Mouse (Mus musculus) spleen, adult 2 months (tissue): ENCODE results near the gene Bap1. TPM values are rescaled to one million over a fixed set of nuclear protein-coding genes. Genes with fewer than 3 reads are reported as not detected.
A peak's percentile ranks its signal among the peaks of the same experiment; 100 is the strongest.

ENCODE experiments used
- DNase-seq, 2 experiments: peaks; one replicate each; pipeline versions ENCODE4 v3.0.0 to v3.0.0-alpha.2; 2012 to 2021; ENCODE audit warnings: low spot score in 2 of 2, low read depth in 1 of 2
- H3K27ac ChIP-seq: fragments of 200-500 bp; 2 replicates; pipeline ENCODE4 v1.5.1; 2012; ENCODE audit warnings: low read length, inconsistent platforms; ENCODE audit not compliant: insufficient read depth
- H3K27me3 ChIP-seq: fragments of 200-500 bp; 2 replicates; pipeline ENCODE4 v1.6.1; 2012; ENCODE audit warnings: mild to moderate bottlenecking, moderate library complexity, low read length, inconsistent platforms; ENCODE audit not compliant: control insufficient read depth, insufficient read depth
- H3K36me3 ChIP-seq: fragments of 200-500 bp; 2 replicates; pipeline ENCODE4 v1.6.1; 2012; ENCODE audit warnings: mild to moderate bottlenecking, low read length, inconsistent platforms; ENCODE audit not compliant: control insufficient read depth, insufficient read depth
- H3K4me1 ChIP-seq: fragments of 200-500 bp; 2 replicates; pipeline ENCODE4 v1.6.1; 2011; ENCODE audit warnings: inconsistent platforms; ENCODE audit not compliant: control insufficient read depth, insufficient read depth, insufficient read length
- H3K4me3 ChIP-seq: fragments of 200-500 bp; 2 replicates; pipeline ENCODE4 v1.5.1; 2011; ENCODE audit warnings: mild to moderate bottlenecking, inconsistent platforms; ENCODE audit not compliant: insufficient read depth, insufficient read length; ENCODE audit errors: extremely low read depth
- CTCF ChIP-seq: fragments of 200-500 bp; IDR thresholded peaks from 2 replicates; pipeline ENCODE4 v1.5.1; 2011; ENCODE audit warnings: mild to moderate bottlenecking, inconsistent platforms; ENCODE audit not compliant: insufficient read depth, insufficient read length, insufficient replicate concordance; ENCODE audit errors: extremely low read depth
- POLR2A ChIP-seq: fragments of 200-500 bp; IDR thresholded peaks from 2 replicates; pipeline ENCODE4 v1.6.1; 2011; ENCODE audit warnings: low read depth, low read length, inconsistent platforms
- WGBS: fragments of 180-500 bp; shearing (Covaris S2); methylation state at CpG from one replicate; pipeline ENCODE4 v1.1.7; 2018; 5-methylcytosine and 5-hydroxymethylcytosine counted together
- polyA plus RNA-seq: library from polyadenylated mRNA; depleted of rRNA; stranded (reverse); fragments of >200 nt; gene quantifications from 2 replicates; pipeline ENCODE4 v1.2.3, GENCODE M21; 2012; rRNA removed

Bap1 gene
- polyA plus RNA-seq, 1 experiment = 31.8 TPM

DNA sequence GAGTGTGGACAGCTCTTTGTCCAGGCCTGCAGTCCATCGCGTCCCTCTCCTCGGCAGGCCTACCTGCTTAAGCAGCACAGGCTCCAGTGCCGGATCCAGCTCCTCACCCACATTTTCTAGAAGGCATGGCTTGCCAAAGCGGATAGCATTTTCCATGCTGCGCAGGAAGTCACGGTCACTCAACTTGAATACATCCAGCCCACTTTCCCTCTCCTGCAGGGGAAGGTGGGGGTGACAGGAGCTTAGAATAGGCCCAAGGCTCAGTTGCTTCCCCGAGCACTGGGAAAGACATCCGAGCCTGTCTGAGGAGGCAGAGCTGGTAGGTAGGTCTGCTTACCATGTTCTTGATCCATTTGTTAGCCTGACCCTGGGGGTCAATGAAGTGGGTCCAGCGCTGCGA is 16.4 kb downstream of the Bap1 start:
- H3K36me3 ChIP-seq = no peaks in the 10 kb centered on the region
- no peak for TF ChIP-seq CTCF
- H3K4me1 ChIP-seq = no peaks in the 10 kb centered on the region
- H3K27ac ChIP-seq = no peak overlapping the region
- WGBS = 94% methylated on average over 11 of the region's 11 CpGs
- no peaks in the 10 kb centered on the region for H3K27me3 ChIP-seq
- no peak overlapping the region for H3K4me3 ChIP-seq
- DNase-seq = no peak

DNA sequence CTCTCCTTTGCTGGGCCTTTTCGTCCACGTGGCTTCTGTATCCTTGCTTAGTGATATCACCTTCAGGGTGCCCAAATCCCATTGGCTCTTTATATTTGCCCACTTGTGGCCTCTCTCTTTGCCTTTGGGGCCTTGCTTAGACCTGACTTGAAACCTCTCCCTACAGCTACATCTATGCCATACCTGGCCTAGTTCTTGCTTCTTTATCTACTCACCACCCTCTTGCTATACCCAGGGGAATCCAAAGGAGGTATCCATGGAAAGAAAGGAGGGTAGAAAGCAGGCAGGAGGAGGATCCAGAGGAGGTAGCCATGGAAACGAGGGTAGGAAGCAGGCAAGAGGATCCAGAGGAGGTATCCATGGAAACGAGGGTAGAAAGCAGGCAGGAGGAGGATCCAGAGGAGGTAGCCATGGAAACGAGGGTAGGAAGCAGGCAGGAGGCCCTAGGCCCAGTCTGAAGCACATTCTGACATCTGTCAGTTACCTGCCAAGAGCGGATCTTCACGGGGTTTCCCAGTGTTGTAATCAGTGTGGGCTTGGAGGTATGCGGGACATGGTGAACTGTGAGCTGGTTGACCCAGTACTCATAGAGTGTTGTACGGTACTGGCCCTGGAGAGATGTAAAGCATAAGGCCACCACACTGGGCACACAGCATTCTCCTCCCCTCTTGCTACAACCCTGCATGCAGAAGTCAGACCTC is 17.2 kb downstream of the Bap1 start:
- no peaks in the 10 kb centered on the region for H3K4me1 ChIP-seq
- no peak overlapping the region for H3K27ac ChIP-seq
- no peaks in the 10 kb centered on the region for H3K27me3 ChIP-seq
- 83% methylated on average over 9 of the region's 9 CpGs for WGBS
- no peak for DNase-seq
- H3K4me3 ChIP-seq = no peak overlapping the region
- TF ChIP-seq CTCF = no peak
- no peak for TF ChIP-seq POLR2A
- H3K36me3 ChIP-seq = no peaks in the 10 kb centered on the region

DNA sequence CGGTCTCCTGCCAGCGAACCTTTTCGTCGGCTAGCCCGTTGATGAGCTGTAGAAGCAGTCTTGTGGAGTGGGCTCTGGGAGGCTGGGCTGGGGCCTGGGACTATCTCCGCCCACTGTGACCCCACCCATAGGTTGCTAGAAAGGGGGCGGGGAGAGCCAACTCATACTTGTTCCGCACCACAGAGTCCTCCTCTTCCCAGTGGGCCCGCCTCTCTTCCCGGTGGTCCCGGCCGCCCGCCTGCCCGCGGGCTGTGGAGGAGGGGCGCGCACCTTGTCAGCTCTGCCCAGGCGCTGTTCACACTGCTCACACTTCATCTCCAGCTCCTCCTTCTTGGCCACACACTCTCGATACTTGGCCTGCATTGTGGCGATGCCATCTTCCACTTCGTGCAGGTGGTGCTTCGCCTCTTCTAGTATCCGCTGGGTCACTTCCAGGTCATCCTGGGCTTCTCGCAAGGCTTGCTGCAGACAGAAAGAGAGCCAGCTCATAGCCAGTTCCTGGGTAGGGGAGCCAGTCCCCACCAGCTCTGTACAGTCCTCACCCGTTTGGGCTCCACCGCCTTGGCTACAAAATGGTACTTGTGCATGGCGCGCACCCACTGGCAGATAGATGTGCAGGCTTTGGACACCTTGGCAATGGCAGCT is 18.3 kb downstream of the Bap1 start:
- TF ChIP-seq POLR2A = no peak
- no peak for TF ChIP-seq CTCF
- no peak for DNase-seq
- Histone ChIP-seq H3K4me3 (no peak overlapping the region), H3K27me3 (no peaks in the 10 kb centered on the region), H3K4me1 (no peaks in the 10 kb centered on the region), H3K36me3 (no peaks in the 10 kb centered on the region), H3K27ac (no peak overlapping the region)
- WGBS = 32% methylated on average over 28 of the region's 28 CpGs

- Histone ChIP-seq H3K27ac (no peak overlapping the region), H3K36me3 (no peaks in the 10 kb centered on the region), H3K27me3 (no peaks in the 10 kb centered on the region), H3K4me1 (no peaks in the 10 kb centered on the region), H3K4me3 (no peak overlapping the region)
- WGBS = 88% methylated on average over 6 of the region's 6 CpGs
- no peak for DNase-seq
- TF ChIP-seq POLR2A (no peak), CTCF (no peak)
Measured at GRCm38 (mm10) chr14:31271121-31271520, 19.9 kb downstream of the Bap1 start.

DNA sequence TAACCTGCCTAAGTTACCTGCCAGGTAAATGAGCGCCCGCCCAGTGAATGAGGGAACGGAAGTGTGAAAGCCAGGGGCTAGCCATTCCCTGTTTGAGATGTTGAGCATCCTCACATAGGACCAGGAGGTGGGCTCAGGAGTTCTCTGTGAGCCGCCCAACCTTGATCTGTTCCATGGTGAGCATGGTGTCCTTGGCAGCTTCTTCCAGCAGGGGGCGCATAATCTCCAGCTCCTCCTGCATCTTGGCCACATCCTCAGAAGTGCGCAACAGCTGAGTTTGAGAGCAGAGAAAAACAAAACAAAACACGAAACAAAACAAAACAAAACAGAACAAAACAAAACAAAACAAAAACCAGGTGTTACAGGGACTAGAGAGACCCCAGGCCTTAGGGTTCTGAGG is 20.9 kb downstream of the Bap1 start:
- 25% methylated on average over 7 of the region's 7 CpGs for WGBS

DNA sequence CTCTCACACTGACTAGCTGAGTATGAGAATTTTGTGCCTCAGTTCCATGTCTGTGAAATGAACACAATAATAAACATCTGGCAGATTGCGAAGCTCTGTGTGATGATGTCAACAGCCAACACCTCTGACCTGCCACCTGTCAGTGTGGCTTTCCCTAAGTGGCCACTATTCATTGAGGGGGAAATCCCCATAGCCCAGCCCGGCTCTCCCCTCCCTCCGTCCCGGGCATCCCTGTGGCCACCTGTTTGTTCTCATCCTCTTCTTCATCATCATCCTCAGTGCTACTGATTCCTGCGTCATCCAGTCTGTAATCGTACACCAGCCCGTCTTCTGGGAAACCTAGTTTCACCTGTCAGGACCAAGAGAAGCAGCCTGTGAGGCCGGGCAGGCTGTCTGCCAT is 34.5 kb downstream of the Bap1 start:
- WGBS = 86% methylated on average over 8 of the region's 8 CpGs
- TF ChIP-seq POLR2A (no peak), CTCF (no peak)
- H3K4me1 ChIP-seq = no peaks in the 10 kb centered on the region
- no peak overlapping the region for H3K4me3 ChIP-seq
- H3K27ac ChIP-seq = no peak overlapping the region
- DNase-seq = no peak
- H3K36me3 ChIP-seq = no peaks in the 10 kb centered on the region
- no peaks in the 10 kb centered on the region for H3K27me3 ChIP-seq

More for the DNA sequence above, 20.9 kb downstream of the Bap1 start:
- Histone ChIP-seq H3K36me3 (no peaks in the 10 kb centered on the region), H3K27me3 (no peaks in the 10 kb centered on the region), H3K4me3 (no peak overlapping the region), H3K27ac (no peak overlapping the region), H3K4me1 (no peaks in the 10 kb centered on the region)
- TF ChIP-seq POLR2A = no peak
- peak; percentile 83; the same call in 1 of the 2 replicates for TF ChIP-seq CTCF
- peak; percentile 52 to 70 for DNase-seq

Other genes starting within 250 kb of the Bap1 start
- gene Spcs1, start 249.8 kb upstream of the Bap1 start, polyA plus RNA-seq = 49.4 and 50.8 TPM in 2 replicates
- gene Pbrm1, start 232.3 kb upstream of the Bap1 start, polyA plus RNA-seq = 9.2 and 14.4 TPM in 2 replicates
- 13.0 and 16.3 TPM in 2 replicates for gene Gnl3, start 232.3 kb upstream of the Bap1 start, polyA plus RNA-seq
- 33.3 and 44.2 TPM in 2 replicates for gene Smim4, start 122.5 kb upstream of the Bap1 start, polyA plus RNA-seq
- gene Nt5dc2, start 120.4 kb upstream of the Bap1 start, polyA plus RNA-seq = 30.3 and 46.4 TPM in 2 replicates
- gene Stab1, start 82.8 kb upstream of the Bap1 start, polyA plus RNA-seq = 42.1 and 44.3 TPM in 2 replicates
- gene Tnnc1, start 43.1 kb upstream of the Bap1 start, polyA plus RNA-seq = 0.18 and 0.62 TPM in 2 replicates
- 257 and 263 TPM in 2 replicates for gene Nisch, start 34.5 kb upstream of the Bap1 start, polyA plus RNA-seq
- gene Sema3g, start 33.6 kb upstream of the Bap1 start, polyA plus RNA-seq = 4.0 and 4.3 TPM in 2 replicates
- gene Phf7, start 133 bp upstream of the Bap1 start, polyA plus RNA-seq = 4.9 and 6.3 TPM in 2 replicates
- 0.29 and 0.30 TPM in 2 replicates for gene Dnah1, start 72.4 kb downstream of the Bap1 start, polyA plus RNA-seq
- 7.8 and 9.0 TPM in 2 replicates for gene Capn7, start 85.2 kb downstream of the Bap1 start, polyA plus RNA-seq
- gene Sh3bp5, start 184.6 kb downstream of the Bap1 start, polyA plus RNA-seq = 36.0 and 43.0 TPM in 2 replicates
- 28.8 and 30.8 TPM in 2 replicates for gene Eaf1, start 242.9 kb downstream of the Bap1 start, polyA plus RNA-seq
- 5.8 and 7.1 TPM in 2 replicates for gene Mettl6, start 243.6 kb downstream of the Bap1 start, polyA plus RNA-seq